Mouse (Mus musculus): ENCODE measurements around the gene Irs1.

GRCm38 (mm10) chr1:82274361-82274760 is 16.9 kb downstream of the Irs1 start:
- TF ChIP-seq CTCF (IDR thresholded peaks at IDR 0.05; ENCODE audit: low read depth, low read length) (no peak), POLR2A (IDR thresholded peaks at IDR 0.05; ENCODE audit: extremely low read depth, insufficient read depth, low read length) (no peak)
